Mouse (Mus musculus) embryonic facial prominence, embryonic 10.5 days (tissue): ENCODE results near the gene Hdac9. TPM values are rescaled to one million over a fixed set of nuclear protein-coding genes. Genes with fewer than 3 reads are reported as not detected.
A peak's percentile ranks its signal among the peaks of the same experiment; 100 is the strongest.

ENCODE experiments used
- DNase-seq: peaks from one replicate; pipeline ENCODE4 v3.0.0-alpha.2; 2017; ENCODE audit warnings: low spot score
- H3K27ac ChIP-seq: fragments of 300-500 bp; sonication (generic); replicated peaks from 2 replicates; pipeline ENCODE4 v1.5.1; 2016; ENCODE audit warnings: mild to moderate bottlenecking
- H3K27me3 ChIP-seq: fragments of 300-500 bp; sonication (generic); replicated peaks from 2 replicates; pipeline ENCODE4 v1.6.1; 2016; ENCODE audit warnings: low read depth, mild to moderate bottlenecking; ENCODE audit not compliant: poor library complexity, severe bottlenecking
- H3K36me3 ChIP-seq: fragments of 300-500 bp; sonication (generic); replicated peaks from 2 replicates; pipeline ENCODE4 v1.6.1; 2016; ENCODE audit warnings: mild to moderate bottlenecking, moderate library complexity
- H3K4me1 ChIP-seq: fragments of 300-500 bp; sonication (generic); 2 replicates; pipeline ENCODE4 v1.6.1; 2016
- H3K4me3 ChIP-seq: fragments of 300-500 bp; sonication (generic); 2 replicates; pipeline ENCODE4 v1.5.1; 2016; ENCODE audit warnings: mild to moderate bottlenecking, moderate library complexity
- H3K9me3 ChIP-seq: fragments of 300-500 bp; sonication (generic); 2 replicates; pipeline ENCODE4 v1.6.1; 2016; ENCODE audit warnings: mild to moderate bottlenecking
- WGBS: fragments of 180-500 bp; shearing (Covaris S2); methylation state at CpG from one replicate; pipeline ENCODE4 v1.1.7; 2016; 5-methylcytosine and 5-hydroxymethylcytosine counted together
- polyA plus RNA-seq: library from polyadenylated mRNA; unstranded; fragments of >200 nt; fragmentation: Nextera tagmentation; extraction: Ambion mirVana; gene quantifications from 2 replicates; pipeline ENCODE4 v1.2.1, GENCODE M21; 2016

Gene Hdac9
- polyA plus RNA-seq, 1 experiment from 2014 or later, result 3.5 TPM

GRCm38 (mm10) chr12:34432461-34432860, 484.4 kb downstream of the Hdac9 start:
- H3K27ac ChIP-seq, result 0 out of 2 replicates have a peak overlapping the region, but pooled peaks have one; percentile 19
- H3K27me3 ChIP-seq, result no peaks in the 10 kb centered on the region
- WGBS, result 54% methylated on average over 5 of the region's 5 CpGs
- H3K36me3 ChIP-seq, result no peaks in the 10 kb centered on the region
- H3K4me3 ChIP-seq, result no peak overlapping the region
- peaks cover 12% of the 10 kb centered on the region for H3K4me1 ChIP-seq
- no peaks in the 10 kb centered on the region for H3K9me3 ChIP-seq
- peak; percentile 40 for DNase-seq

- H3K36me3 ChIP-seq, result no peaks in the 10 kb centered on the region
- WGBS, result 69% methylated on average over 5 of the region's 5 CpGs
- H3K9me3 ChIP-seq, result no peaks in the 10 kb centered on the region
- no peaks in the 10 kb centered on the region for H3K27me3 ChIP-seq
- H3K27ac ChIP-seq, result peak overlapping the region; percentile 66
- no peak for DNase-seq
- H3K4me1 ChIP-seq, result peaks cover 12% of the 10 kb centered on the region
- no peak overlapping the region for H3K4me3 ChIP-seq
Observed at GRCm38 (mm10) chr12:34431832-34432231, 485.1 kb downstream of the Hdac9 start.

GRCm38 (mm10) chr12:34425468-34425867, 491.4 kb downstream of the Hdac9 start:
- Histone ChIP-seq H3K9me3 (no peaks in the 10 kb centered on the region), H3K4me1 (no peaks in the 10 kb centered on the region), H3K4me3 (no peak overlapping the region), H3K27ac (no peak overlapping the region), H3K27me3 (no peaks in the 10 kb centered on the region), H3K36me3 (no peaks in the 10 kb centered on the region)
- 89% methylated on average over 2 of the region's 2 CpGs for WGBS
- no peak for DNase-seq

- H3K27ac ChIP-seq, result no peak overlapping the region
- H3K4me3 ChIP-seq, result no peak overlapping the region
- no peaks in the 10 kb centered on the region for H3K4me1 ChIP-seq
- H3K36me3 ChIP-seq, result no peaks in the 10 kb centered on the region
- WGBS, result 56% methylated on average over 3 of the region's 3 CpGs
- no peak for DNase-seq
- H3K9me3 ChIP-seq, result no peaks in the 10 kb centered on the region
- no peaks in the 10 kb centered on the region for H3K27me3 ChIP-seq
Observed at GRCm38 (mm10) chr12:34408139-34408538, 508.8 kb downstream of the Hdac9 start.

- 82% methylated on average over 3 of the region's 3 CpGs for WGBS
- no peak for DNase-seq
- H3K4me1 ChIP-seq, result no peaks in the 10 kb centered on the region
- H3K27ac ChIP-seq, result no peak overlapping the region
- no peaks in the 10 kb centered on the region for H3K36me3 ChIP-seq
- no peak overlapping the region for H3K4me3 ChIP-seq
- no peaks in the 10 kb centered on the region for H3K9me3 ChIP-seq
- no peaks in the 10 kb centered on the region for H3K27me3 ChIP-seq
Observed at GRCm38 (mm10) chr12:34407143-34407542, 509.8 kb downstream of the Hdac9 start.

- H3K4me3 ChIP-seq, result no peak overlapping the region
- WGBS, result 93% methylated on average over 7 of the region's 7 CpGs
- H3K9me3 ChIP-seq, result no peaks in the 10 kb centered on the region
- no peaks in the 10 kb centered on the region for H3K27me3 ChIP-seq
- H3K36me3 ChIP-seq, result no peaks in the 10 kb centered on the region
- H3K4me1 ChIP-seq, result peaks cover 5% of the 10 kb centered on the region; the same call in 1 of the 2 replicates
- no peak for DNase-seq
- H3K27ac ChIP-seq, result no peak overlapping the region
Observed at GRCm38 (mm10) chr12:34402065-34402464, 514.8 kb downstream of the Hdac9 start.

GRCm38 (mm10) chr12:34398611-34399010, 518.3 kb downstream of the Hdac9 start:
- no peak for DNase-seq
- Histone ChIP-seq H3K9me3 (no peaks in the 10 kb centered on the region), H3K36me3 (no peaks in the 10 kb centered on the region), H3K27ac (no peak overlapping the region), H3K27me3 (no peaks in the 10 kb centered on the region), H3K4me1 (peaks cover 5% of the 10 kb centered on the region; the same call in 1 of the 2 replicates), H3K4me3 (no peak overlapping the region)
- 92% methylated on average over 10 of the region's 10 CpGs for WGBS

GRCm38 (mm10) chr12:34394342-34394741, 522.6 kb downstream of the Hdac9 start:
- Histone ChIP-seq H3K27ac (no peak overlapping the region), H3K9me3 (no peaks in the 10 kb centered on the region), H3K27me3 (no peaks in the 10 kb centered on the region), H3K36me3 (no peaks in the 10 kb centered on the region), H3K4me1 (peaks cover 3% of the 10 kb centered on the region; the same call in 1 of the 2 replicates), H3K4me3 (no peak overlapping the region)
- 69% methylated on average over 3 of the region's 3 CpGs for WGBS
- no peak for DNase-seq

GRCm38 (mm10) chr12:34379681-34380080, 537.2 kb downstream of the Hdac9 start:
- Histone ChIP-seq H3K27me3 (no peaks in the 10 kb centered on the region), H3K4me3 (no peak overlapping the region), H3K27ac (no peak overlapping the region), H3K36me3 (no peaks in the 10 kb centered on the region), H3K4me1 (peaks cover 17% of the 10 kb centered on the region), H3K9me3 (no peaks in the 10 kb centered on the region)
- peak; percentile 38 for DNase-seq
- 50% methylated on average over 1 of the region's 1 CpGs for WGBS

- no peak for DNase-seq
- Histone ChIP-seq H3K36me3 (no peaks in the 10 kb centered on the region), H3K27ac (no peak overlapping the region), H3K4me3 (no peak overlapping the region), H3K27me3 (no peaks in the 10 kb centered on the region), H3K4me1 (peaks cover 17% of the 10 kb centered on the region), H3K9me3 (no peaks in the 10 kb centered on the region)
- 92% methylated on average over 4 of the region's 4 CpGs for WGBS
Observed at GRCm38 (mm10) chr12:34378637-34379036, 538.3 kb downstream of the Hdac9 start.

- no peak for DNase-seq
- no peak overlapping the region for H3K27ac ChIP-seq
- no peaks in the 10 kb centered on the region for H3K36me3 ChIP-seq
- H3K9me3 ChIP-seq, result no peaks in the 10 kb centered on the region
- WGBS, result 5% methylated on average over 6 of the region's 6 CpGs
- H3K27me3 ChIP-seq, result no peaks in the 10 kb centered on the region
- H3K4me3 ChIP-seq, result no peak overlapping the region
- H3K4me1 ChIP-seq, result peaks cover 21% of the 10 kb centered on the region
Observed at GRCm38 (mm10) chr12:34351906-34352305, 565.0 kb downstream of the Hdac9 start.

GRCm38 (mm10) chr12:34347529-34347928, 569.4 kb downstream of the Hdac9 start:
- Histone ChIP-seq H3K4me3 (no peak overlapping the region), H3K27ac (no peak overlapping the region), H3K27me3 (no peaks in the 10 kb centered on the region), H3K36me3 (no peaks in the 10 kb centered on the region), H3K4me1 (peaks cover 35% of the 10 kb centered on the region), H3K9me3 (no peaks in the 10 kb centered on the region)
- WGBS, result 61% methylated on average over 2 of the region's 2 CpGs
- no peak for DNase-seq

- H3K9me3 ChIP-seq, result no peaks in the 10 kb centered on the region
- H3K4me1 ChIP-seq, result peaks cover 32% of the 10 kb centered on the region
- no peaks in the 10 kb centered on the region for H3K36me3 ChIP-seq
- no peak overlapping the region for H3K4me3 ChIP-seq
- no peak overlapping the region for H3K27ac ChIP-seq
- WGBS, result 37% methylated on average over 2 of the region's 2 CpGs
- DNase-seq, result peak; percentile 43
- no peaks in the 10 kb centered on the region for H3K27me3 ChIP-seq
Observed at GRCm38 (mm10) chr12:34342761-34343160, 574.1 kb downstream of the Hdac9 start.

- peak overlapping the region; percentile 2; the same call in 1 of the 2 replicates for H3K27ac ChIP-seq
- peaks cover 46% of the 10 kb centered on the region for H3K4me1 ChIP-seq
- 83% methylated on average over 4 of the region's 4 CpGs for WGBS
- no peaks in the 10 kb centered on the region for H3K36me3 ChIP-seq
- no peaks in the 10 kb centered on the region for H3K27me3 ChIP-seq
- no peaks in the 10 kb centered on the region for H3K9me3 ChIP-seq
- no peak for DNase-seq
- no peak overlapping the region for H3K4me3 ChIP-seq
Observed at GRCm38 (mm10) chr12:34338886-34339285, 578.0 kb downstream of the Hdac9 start.
